Mouse (Mus musculus) liver, embryonic 15.5 days (tissue): ENCODE results near the gene Tsen34. TPM values are rescaled to one million over a fixed set of nuclear protein-coding genes. Genes with fewer than 3 reads are reported as not detected.
A peak's percentile ranks its signal among the peaks of the same experiment; 100 is the strongest.

Experiments used
- ATAC-seq: fragments of 200-750 bp; cut with Nextera tagmentation; 2 replicates; pipeline ENCODE4 v1.8.0; 2017; ENCODE audit warnings: moderate number of reproducible peaks, mild to moderate bottlenecking, moderate library complexity; ENCODE audit not compliant: insufficient read depth
- H3K27ac ChIP-seq: fragments of 300-500 bp; sonication (generic); replicated peaks from 2 replicates; pipeline ENCODE4 v1.5.1; 2015; ENCODE audit warnings: mild to moderate bottlenecking, inconsistent platforms
- H3K27me3 ChIP-seq: fragments of 300-500 bp; sonication (generic); 2 replicates; pipeline ENCODE4 v1.6.1; 2015; ENCODE audit warnings: mild to moderate bottlenecking, inconsistent platforms
- H3K36me3 ChIP-seq: fragments of 300-500 bp; sonication (generic); replicated peaks from 2 replicates; pipeline ENCODE4 v1.6.1; 2015; ENCODE audit warnings: moderate library complexity, mild to moderate bottlenecking, inconsistent platforms
- H3K4me1 ChIP-seq: fragments of 300-500 bp; sonication (generic); replicated peaks from 2 replicates; pipeline ENCODE4 v1.6.1; 2015; ENCODE audit warnings: inconsistent platforms
- H3K4me2 ChIP-seq: fragments of 300-500 bp; sonication (generic); 2 replicates; pipeline ENCODE4 v1.6.1; 2015; ENCODE audit warnings: moderate library complexity, mild to moderate bottlenecking, inconsistent platforms
- H3K4me3 ChIP-seq: fragments of 300-500 bp; sonication (generic); replicated peaks from 2 replicates; pipeline ENCODE4 v1.5.1; 2015; ENCODE audit warnings: mild to moderate bottlenecking, inconsistent platforms
- H3K9ac ChIP-seq: fragments of 300-500 bp; sonication (generic); 2 replicates; pipeline ENCODE4 v1.6.1; 2015; ENCODE audit warnings: moderate library complexity, mild to moderate bottlenecking, inconsistent platforms
- H3K9me3 ChIP-seq: fragments of 300-500 bp; sonication (generic); replicated peaks from 2 replicates; pipeline ENCODE4 v1.6.1; 2016; ENCODE audit warnings: inconsistent platforms
- WGBS: fragments of 180-500 bp; shearing (Covaris S2); methylation state at CpG from one replicate; pipeline ENCODE4 v1.1.7; 2015; ENCODE audit warnings: mixed read lengths; ENCODE audit not compliant: insufficient replicate concordance; 5-methylcytosine and 5-hydroxymethylcytosine counted together
- polyA plus RNA-seq: library from polyadenylated mRNA; unstranded; fragments of >200 nt; fragmentation: Nextera tagmentation; extraction: Ambion mirVana; gene quantifications from 2 replicates; pipeline ENCODE4 v1.2.1, GENCODE M21; 2015

Gene Tsen34
- polyA plus RNA-seq, 1 experiment from 2014 or later = 43.9 TPM

DNA sequence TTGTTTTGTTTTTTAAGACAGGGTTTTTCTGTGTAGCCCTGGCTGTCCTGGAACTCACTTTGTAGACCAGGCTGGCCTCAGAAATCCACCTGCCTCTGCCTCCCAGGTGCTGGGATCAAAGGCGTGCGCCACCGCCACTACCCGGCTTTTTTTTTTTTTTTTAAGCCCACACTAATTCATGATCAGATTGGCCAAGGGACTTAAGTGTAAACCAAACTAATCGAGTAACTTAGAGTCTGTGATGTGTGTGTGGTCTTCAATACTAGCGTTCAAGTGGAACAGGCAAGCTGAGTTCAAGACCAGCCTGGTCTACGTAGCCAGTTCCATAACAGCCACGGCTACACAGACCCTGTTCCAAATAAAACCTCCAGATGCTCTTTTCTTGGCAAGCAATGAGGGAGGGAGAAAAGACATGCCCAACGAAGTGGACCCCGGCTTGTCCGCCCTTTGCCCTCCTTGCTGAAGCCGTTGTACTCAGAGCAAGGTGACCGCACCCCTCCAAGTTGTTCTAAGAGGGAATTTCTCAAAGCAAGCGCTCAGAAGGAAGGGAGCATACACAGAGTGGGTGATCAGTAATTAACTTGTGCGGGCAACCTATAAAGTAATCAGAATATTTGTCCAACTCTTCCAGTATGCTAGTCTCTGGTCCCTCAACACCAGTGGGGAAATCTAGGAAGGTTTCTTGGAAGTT, 28.0 kb upstream of the Tsen34 start:
- peak overlapping the region; percentile 74 for H3K4me3 ChIP-seq
- H3K4me1 ChIP-seq = peaks cover 42% of the 10 kb centered on the region
- H3K9ac ChIP-seq = peak overlapping the region; percentile 81
- H3K4me2 ChIP-seq = peak overlapping the region; percentile 91
- H3K27ac ChIP-seq = peak overlapping the region; percentile 93
- WGBS = 22% methylated on average over 15 of the region's 15 CpGs
- peaks cover 40% of the 10 kb centered on the region for H3K36me3 ChIP-seq
- peak; percentile 45 for ATAC-seq
- H3K27me3 ChIP-seq = no peaks in the 10 kb centered on the region
- H3K9me3 ChIP-seq = no peaks in the 10 kb centered on the region

GRCm38 (mm10) chr7:3665215-3666114, 27.2 kb upstream of the Tsen34 start, which contains the start of gene Leng1:
Gene Leng1, minus strand, starts transcription at chr7:3665840.
- H3K9me3 ChIP-seq = no peaks in the 10 kb centered on the region
- H3K27me3 ChIP-seq = no peaks in the 10 kb centered on the region
- H3K36me3 ChIP-seq = peaks cover 32% of the 10 kb centered on the region
- 3% methylated on average over 45 of the region's 45 CpGs for WGBS
- ATAC-seq = peak; percentile 98
- peak within 1 kb of the TSS; percentile 74 for H3K4me3 ChIP-seq
- peak within 1 kb of the TSS; percentile 91 for H3K4me2 ChIP-seq
- peak within 1 kb of the TSS; percentile 93 for H3K27ac ChIP-seq
- peaks cover 42% of the 10 kb centered on the region for H3K4me1 ChIP-seq
- peak within 1 kb of the TSS; percentile 81 for H3K9ac ChIP-seq

DNA sequence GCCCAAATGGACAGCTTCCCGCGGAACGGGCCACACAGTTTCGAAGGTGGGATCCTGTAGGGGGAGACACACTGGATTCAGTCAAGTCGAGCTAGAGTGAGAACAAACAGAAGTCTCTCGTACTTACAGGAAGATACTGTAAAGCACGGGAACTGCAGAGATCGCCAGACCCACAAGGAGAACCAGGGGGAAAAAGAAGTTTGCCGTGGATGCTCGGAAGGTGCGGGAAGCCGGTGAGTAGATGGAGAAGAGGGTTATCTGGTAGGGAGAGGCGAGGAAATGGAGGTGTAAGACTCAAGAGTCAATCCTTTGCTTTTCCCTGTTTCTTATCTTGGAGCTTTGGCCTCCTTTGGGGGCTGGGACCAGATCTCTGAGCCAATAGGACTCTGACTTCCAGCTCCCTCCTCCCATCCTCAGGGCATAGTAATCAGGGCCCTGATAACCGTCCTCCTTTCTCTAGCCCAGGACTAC, 25.7 kb upstream of the Tsen34 start:
- H3K9me3 ChIP-seq = no peaks in the 10 kb centered on the region
- peaks cover 42% of the 10 kb centered on the region for H3K4me1 ChIP-seq
- peak overlapping the region; percentile 93 for H3K27ac ChIP-seq
- peak overlapping the region; percentile 91 for H3K4me2 ChIP-seq
- peak; percentile 8 for ATAC-seq
- peaks cover 17% of the 10 kb centered on the region for H3K36me3 ChIP-seq
- no peaks in the 10 kb centered on the region for H3K27me3 ChIP-seq
- H3K9ac ChIP-seq = peak overlapping the region; percentile 37
- WGBS = 22% methylated on average over 14 of the region's 14 CpGs
- H3K4me3 ChIP-seq = peak overlapping the region; percentile 74

GRCm38 (mm10) chr7:3674507-3675227, 18.0 kb upstream of the Tsen34 start:
- Histone ChIP-seq H3K27ac (no peak overlapping the region), H3K4me3 (no peak overlapping the region), H3K9me3 (no peaks in the 10 kb centered on the region), H3K9ac (no peak overlapping the region), H3K4me2 (no peak overlapping the region), H3K4me1 (no peaks in the 10 kb centered on the region; the same call in 1 of the 2 replicates), H3K27me3 (no peaks in the 10 kb centered on the region), H3K36me3 (no peaks in the 10 kb centered on the region)
- peak; percentile 70 for ATAC-seq
- WGBS = 40% methylated on average over 10 of the region's 10 CpGs

DNA sequence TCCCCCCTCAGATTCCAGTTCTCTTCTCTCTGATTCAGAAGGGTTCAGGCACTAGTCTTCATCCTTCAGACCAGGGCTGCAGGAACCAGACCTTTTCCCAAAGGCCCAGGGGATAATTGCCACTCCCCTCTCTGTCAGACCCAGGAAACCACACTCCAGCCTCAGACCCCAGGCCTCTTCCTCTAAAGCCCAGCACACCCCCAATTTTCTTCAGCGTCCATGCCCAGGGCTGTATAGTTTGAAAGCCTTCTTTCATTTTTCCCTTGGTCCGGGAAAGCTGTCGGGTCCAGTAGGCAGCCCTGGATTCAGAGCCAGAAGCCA, 17.5 kb upstream of the Tsen34 start:
- Histone ChIP-seq H3K27ac (no peak overlapping the region), H3K27me3 (no peaks in the 10 kb centered on the region), H3K4me1 (no peaks in the 10 kb centered on the region; the same call in 1 of the 2 replicates), H3K4me2 (no peak overlapping the region), H3K9ac (no peak overlapping the region), H3K9me3 (no peaks in the 10 kb centered on the region), H3K4me3 (no peak overlapping the region), H3K36me3 (0 out of 2 replicates have a peak, but pooled peaks cover under 1% of the 10 kb centered on the region)
- no peak for ATAC-seq
- 54% methylated on average over 3 of the region's 3 CpGs for WGBS

- Histone ChIP-seq H3K36me3 (0 out of 2 replicates have a peak, but pooled peaks cover 6% of the 10 kb centered on the region), H3K27ac (no peak overlapping the region), H3K4me1 (no peaks in the 10 kb centered on the region; the same call in 1 of the 2 replicates), H3K27me3 (no peaks in the 10 kb centered on the region), H3K4me3 (no peak overlapping the region), H3K9me3 (no peaks in the 10 kb centered on the region), H3K9ac (no peak overlapping the region), H3K4me2 (no peak overlapping the region)
- ATAC-seq = no peak
- 70% methylated on average over 12 of the region's 12 CpGs for WGBS
Observed at GRCm38 (mm10) chr7:3676371-3676770, 16.3 kb upstream of the Tsen34 start.

- no peak within 1 kb of the TSS for H3K4me3 ChIP-seq
- 0 out of 2 replicates have a peak, but pooled peaks cover 6% of the 10 kb centered on the region for H3K36me3 ChIP-seq
- no peak for ATAC-seq
- no peaks in the 10 kb centered on the region for H3K9me3 ChIP-seq
- H3K9ac ChIP-seq = no peak within 1 kb of the TSS
- H3K27me3 ChIP-seq = no peaks in the 10 kb centered on the region
- 63% methylated on average over 9 of the region's 9 CpGs for WGBS
- H3K4me2 ChIP-seq = no peak within 1 kb of the TSS
- no peak within 1 kb of the TSS for H3K27ac ChIP-seq
- no peaks in the 10 kb centered on the region; the same call in 1 of the 2 replicates for H3K4me1 ChIP-seq
Observed at GRCm38 (mm10) chr7:3677342-3677741, 15.3 kb upstream of the Tsen34 start, which contains the start of gene Tmc4. Gene Tmc4, minus strand, starts transcription at chr7:3677553.

DNA sequence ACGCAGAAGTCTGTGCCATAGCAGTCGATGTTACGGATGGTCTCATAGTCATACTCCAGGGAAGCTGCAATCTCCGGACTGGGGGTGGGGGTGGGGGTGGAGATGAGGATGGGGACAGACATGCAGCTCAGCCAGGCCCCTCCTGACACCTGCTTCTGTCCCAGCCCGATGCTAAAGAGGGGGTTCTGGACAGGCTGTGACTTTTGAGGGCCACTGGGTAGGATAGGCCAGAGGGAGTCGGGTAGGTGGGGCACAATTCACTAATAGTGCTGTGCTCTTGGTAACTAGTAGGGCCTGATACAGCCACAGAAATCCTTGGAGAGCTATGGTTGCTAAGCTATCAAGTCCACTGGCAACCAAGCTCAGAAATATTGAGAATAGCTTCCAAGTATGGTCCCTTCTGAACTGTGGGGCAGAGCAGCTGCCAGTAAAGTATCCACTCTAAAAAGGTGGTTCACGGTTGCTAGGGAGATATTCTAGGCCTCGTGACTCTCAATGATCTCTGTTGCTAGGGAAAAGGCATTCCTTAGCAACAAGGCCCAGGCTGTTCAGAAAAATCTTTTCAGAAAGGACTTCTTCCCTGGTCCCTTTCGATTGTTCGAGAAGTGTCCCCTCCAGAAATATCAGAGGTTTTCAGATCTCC, 8.6 kb upstream of the Tsen34 start:
- H3K27ac ChIP-seq = no peak overlapping the region
- no peak overlapping the region for H3K9ac ChIP-seq
- H3K9me3 ChIP-seq = no peaks in the 10 kb centered on the region
- no peak overlapping the region for H3K4me3 ChIP-seq
- no peaks in the 10 kb centered on the region for H3K27me3 ChIP-seq
- H3K36me3 ChIP-seq = peaks cover 28% of the 10 kb centered on the region
- no peak for ATAC-seq
- no peak overlapping the region for H3K4me2 ChIP-seq
- H3K4me1 ChIP-seq = no peaks in the 10 kb centered on the region
- 75% methylated on average over 10 of the region's 10 CpGs for WGBS

DNA sequence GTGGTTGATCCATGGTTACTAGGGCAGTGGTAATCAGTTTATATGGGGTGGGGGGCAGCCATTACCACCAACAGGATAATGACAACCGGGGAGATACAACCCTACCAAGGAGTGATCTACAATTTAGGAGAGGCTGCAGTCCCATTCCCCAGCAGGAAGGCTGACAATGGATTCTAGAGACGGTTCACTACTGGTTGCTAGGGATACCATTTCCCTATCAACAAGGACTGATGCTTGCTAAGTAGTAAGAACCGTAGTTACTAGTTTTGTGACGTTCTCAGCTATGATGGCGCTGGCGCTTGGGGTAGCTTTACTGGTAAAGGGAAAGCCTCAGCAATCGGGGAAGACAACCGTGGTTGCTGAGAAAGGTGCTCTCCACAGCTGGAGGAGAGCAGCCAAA, 8.0 kb upstream of the Tsen34 start:
- H3K36me3 ChIP-seq = peaks cover 28% of the 10 kb centered on the region
- no peak for ATAC-seq
- no peaks in the 10 kb centered on the region for H3K27me3 ChIP-seq
- no peak overlapping the region for H3K27ac ChIP-seq
- WGBS = 81% methylated on average over 8 of the region's 8 CpGs
- H3K4me1 ChIP-seq = no peaks in the 10 kb centered on the region
- no peak overlapping the region for H3K4me2 ChIP-seq
- no peak overlapping the region for H3K4me3 ChIP-seq
- H3K9me3 ChIP-seq = no peaks in the 10 kb centered on the region
- no peak overlapping the region for H3K9ac ChIP-seq

- Histone ChIP-seq H3K36me3 (peaks cover 23% of the 10 kb centered on the region), H3K4me1 (no peaks in the 10 kb centered on the region), H3K9me3 (no peaks in the 10 kb centered on the region), H3K9ac (no peak overlapping the region), H3K27me3 (no peaks in the 10 kb centered on the region), H3K4me2 (no peak overlapping the region), H3K4me3 (no peak overlapping the region), H3K27ac (no peak overlapping the region)
- no peak for ATAC-seq
- 87% methylated on average over 31 of the region's 31 CpGs for WGBS
Observed at GRCm38 (mm10) chr7:3685400-3686187, 7.1 kb upstream of the Tsen34 start.
